In genomic region chr2:154058690-154059089, GRCm38 (mm10) we compare ENCODE assay signal across 13 mouse cellular contexts.
DNase-seq lines count a peak whose midpoint lies in the region.
"Had no signal": no experiment of that assay in that cellular context is flagged by ENCODE, and none has a peak within 500 bp of the region (broad histone marks: within the 10 kb centered on the region; RNA-seq: fewer than 3 reads in every experiment).

No protein-coding gene starts in this region.

- peak; percentile 12 for DNase-seq in cerebellum, adult 8-10 months
- DNase-seq in cerebellum, adult 11-12 months, result no peak
- peak; percentile 8 for DNase-seq in kidney, postnatal 10 days
- DNase-seq in kidney, postnatal 14 days, result no peak
- DNase-seq in lung, postnatal 36 days, result peak; percentile 21
- no peak for DNase-seq in lung, postnatal 4 days
- peak; percentile 3 for DNase-seq in ZHBTc4 (ENCODE audit: low read depth, low spot score)
- DNase-seq: gastrocnemius, postnatal 10 days; heart, adult 11 months; heart, postnatal 36 days; layer of hippocampus, postnatal 36 days; midbrain, embryonic 14.5 days; right cerebral cortex, adult 18-20 months had no signal

Comparison
In these comparisons a context has a peak if more than half of its experiments do, and no peak if none do; other contexts are left out.
1. DNase-seq: peak in cerebellum, adult 8-10 months (single experiment), kidney, postnatal 10 days (single experiment), lung, postnatal 36 days (single experiment) and ZHBTc4 (single experiment); none in cerebellum, adult 11-12 months (single experiment), kidney, postnatal 14 days (single experiment) and lung, postnatal 4 days (0 of 2).